Mouse (Mus musculus): ENCODE measurements around the gene Tesmin. TPM values are rescaled to one million over a fixed set of nuclear protein-coding genes. Genes with fewer than 3 reads are reported as not detected.

The Tesmin gene
- polyA plus RNA-seq, 1 experiment from 2014 or later, result 0.36 TPM

- no peak for ATAC-seq (ENCODE audit: low FRiP score, low TSS enrichment)
- Histone ChIP-seq H3K27ac (ENCODE audit: low read length) (no peak overlapping the region), H3K9me3 (ENCODE audit: low read length) (no peaks in the 10 kb centered on the region), H3K4me2 (replicated peaks; ENCODE audit: low read depth, low read length) (no peak overlapping the region), H3K4me3 (ENCODE audit: low read length) (no peak overlapping the region), H3K36me3 (ENCODE audit: insufficient read depth, low read length) (peaks cover 22% of the 10 kb centered on the region), H3K27me3 (ENCODE audit: insufficient read depth, low read length) (no peaks in the 10 kb centered on the region), H3K9ac (replicated peaks; ENCODE audit: low read length) (no peak overlapping the region), H3K4me1 (ENCODE audit: insufficient read depth, low read length) (no peaks in the 10 kb centered on the region)
- WGBS, result 69% methylated on average over 4 of the region's 4 CpGs
Measured at GRCm38 (mm10) chr19:3357620-3358019, 31.0 kb upstream of the Tesmin start.

GRCm38 (mm10) chr19:3359841-3360588 is 28.6 kb upstream of the Tesmin start:
- H3K4me2 ChIP-seq (replicated peaks; ENCODE audit: low read depth, low read length), result no peak overlapping the region
- no peak for ATAC-seq (ENCODE audit: low FRiP score, low TSS enrichment)
- H3K4me1 ChIP-seq (ENCODE audit: insufficient read depth, low read length), result no peaks in the 10 kb centered on the region
- 85% methylated on average over 13 of the region's 13 CpGs for WGBS
- H3K36me3 ChIP-seq (ENCODE audit: insufficient read depth, low read length), result peaks cover 33% of the 10 kb centered on the region
- H3K4me3 ChIP-seq (ENCODE audit: low read length), result no peak overlapping the region
- H3K9me3 ChIP-seq (ENCODE audit: low read length), result peaks cover 4% of the 10 kb centered on the region
- H3K27ac ChIP-seq (ENCODE audit: low read length), result no peak overlapping the region
- H3K9ac ChIP-seq (replicated peaks; ENCODE audit: low read length), result no peak overlapping the region
- no peaks in the 10 kb centered on the region for H3K27me3 ChIP-seq (ENCODE audit: insufficient read depth, low read length)

GRCm38 (mm10) chr19:3363510-3363909 is 25.1 kb upstream of the Tesmin start:
- ATAC-seq (ENCODE audit: low FRiP score, low TSS enrichment), result no peak
- 92% methylated on average over 4 of the region's 4 CpGs for WGBS

GRCm38 (mm10) chr19:3365089-3365488 is 23.6 kb upstream of the Tesmin start:
- Histone ChIP-seq H3K4me3 (ENCODE audit: low read length) (no peak overlapping the region), H3K9ac (replicated peaks; ENCODE audit: low read length) (no peak overlapping the region), H3K4me1 (ENCODE audit: insufficient read depth, low read length) (no peaks in the 10 kb centered on the region), H3K27me3 (ENCODE audit: insufficient read depth, low read length) (no peaks in the 10 kb centered on the region), H3K36me3 (ENCODE audit: insufficient read depth, low read length) (peaks cover 51% of the 10 kb centered on the region), H3K9me3 (ENCODE audit: low read length) (peaks cover 4% of the 10 kb centered on the region), H3K4me2 (replicated peaks; ENCODE audit: low read depth, low read length) (no peak overlapping the region), H3K27ac (ENCODE audit: low read length) (no peak overlapping the region)
- no peak for ATAC-seq (ENCODE audit: low FRiP score, low TSS enrichment)
- 93% methylated on average over 3 of the region's 3 CpGs for WGBS

More at GRCm38 (mm10) chr19:3363510-3363909, 25.1 kb upstream of the Tesmin start:
- Histone ChIP-seq H3K27ac (ENCODE audit: low read length) (no peak overlapping the region), H3K4me3 (ENCODE audit: low read length) (no peak overlapping the region), H3K9me3 (ENCODE audit: low read length) (peaks cover 4% of the 10 kb centered on the region), H3K36me3 (ENCODE audit: insufficient read depth, low read length) (peaks cover 50% of the 10 kb centered on the region), H3K9ac (replicated peaks; ENCODE audit: low read length) (no peak overlapping the region), H3K27me3 (ENCODE audit: insufficient read depth, low read length) (no peaks in the 10 kb centered on the region), H3K4me2 (replicated peaks; ENCODE audit: low read depth, low read length) (no peak overlapping the region), H3K4me1 (ENCODE audit: insufficient read depth, low read length) (no peaks in the 10 kb centered on the region)

- H3K4me1 ChIP-seq (ENCODE audit: insufficient read depth, low read length), result no peaks in the 10 kb centered on the region
- WGBS, result 92% methylated on average over 3 of the region's 3 CpGs
- peaks cover 4% of the 10 kb centered on the region for H3K9me3 ChIP-seq (ENCODE audit: low read length)
- H3K27ac ChIP-seq (ENCODE audit: low read length), result no peak overlapping the region
- no peak overlapping the region for H3K4me2 ChIP-seq (replicated peaks; ENCODE audit: low read depth, low read length)
- no peaks in the 10 kb centered on the region for H3K27me3 ChIP-seq (ENCODE audit: insufficient read depth, low read length)
- no peak for ATAC-seq (ENCODE audit: low FRiP score, low TSS enrichment)
- no peak overlapping the region for H3K9ac ChIP-seq (replicated peaks; ENCODE audit: low read length)
- H3K36me3 ChIP-seq (ENCODE audit: insufficient read depth, low read length), result peaks cover 55% of the 10 kb centered on the region
- no peak overlapping the region for H3K4me3 ChIP-seq (ENCODE audit: low read length)
Measured at GRCm38 (mm10) chr19:3368276-3368675, 20.4 kb upstream of the Tesmin start.

GRCm38 (mm10) chr19:3373380-3373779 is 15.3 kb upstream of the Tesmin start:
- Histone ChIP-seq H3K27me3 (ENCODE audit: insufficient read depth, low read length) (no peaks in the 10 kb centered on the region), H3K4me1 (ENCODE audit: insufficient read depth, low read length) (no peaks in the 10 kb centered on the region), H3K9ac (replicated peaks; ENCODE audit: low read length) (no peak overlapping the region), H3K36me3 (ENCODE audit: insufficient read depth, low read length) (peaks cover 39% of the 10 kb centered on the region), H3K4me3 (ENCODE audit: low read length) (no peak overlapping the region), H3K27ac (ENCODE audit: low read length) (no peak overlapping the region), H3K4me2 (replicated peaks; ENCODE audit: low read depth, low read length) (no peak overlapping the region), H3K9me3 (ENCODE audit: low read length) (no peaks in the 10 kb centered on the region)
- WGBS, result 62% methylated on average over 12 of the region's 12 CpGs
- ATAC-seq (ENCODE audit: low FRiP score, low TSS enrichment), result no peak

GRCm38 (mm10) chr19:3374028-3374427 is 14.6 kb upstream of the Tesmin start:
- 55% methylated on average over 2 of the region's 2 CpGs for WGBS
- no peak overlapping the region for H3K4me3 ChIP-seq (ENCODE audit: low read length)
- no peaks in the 10 kb centered on the region for H3K4me1 ChIP-seq (ENCODE audit: insufficient read depth, low read length)
- no peak for ATAC-seq (ENCODE audit: low FRiP score, low TSS enrichment)
- no peak overlapping the region for H3K27ac ChIP-seq (ENCODE audit: low read length)
- no peak overlapping the region for H3K9ac ChIP-seq (replicated peaks; ENCODE audit: low read length)
- H3K4me2 ChIP-seq (replicated peaks; ENCODE audit: low read depth, low read length), result no peak overlapping the region
- H3K9me3 ChIP-seq (ENCODE audit: low read length), result no peaks in the 10 kb centered on the region
- peaks cover 40% of the 10 kb centered on the region for H3K36me3 ChIP-seq (ENCODE audit: insufficient read depth, low read length)
- H3K27me3 ChIP-seq (ENCODE audit: insufficient read depth, low read length), result no peaks in the 10 kb centered on the region

- no peak for ATAC-seq (ENCODE audit: low FRiP score, low TSS enrichment)
- no peak overlapping the region for H3K27ac ChIP-seq (ENCODE audit: low read length)
- H3K36me3 ChIP-seq (ENCODE audit: insufficient read depth, low read length), result peaks cover 47% of the 10 kb centered on the region
- H3K9me3 ChIP-seq (ENCODE audit: low read length), result no peaks in the 10 kb centered on the region
- H3K4me2 ChIP-seq (replicated peaks; ENCODE audit: low read depth, low read length), result no peak overlapping the region
- H3K4me1 ChIP-seq (ENCODE audit: insufficient read depth, low read length), result no peaks in the 10 kb centered on the region
- H3K9ac ChIP-seq (replicated peaks; ENCODE audit: low read length), result no peak overlapping the region
- 59% methylated on average over 7 of the region's 7 CpGs for WGBS
- H3K27me3 ChIP-seq (ENCODE audit: insufficient read depth, low read length), result no peaks in the 10 kb centered on the region
- H3K4me3 ChIP-seq (ENCODE audit: low read length), result no peak overlapping the region
Measured at GRCm38 (mm10) chr19:3375945-3376495, 12.6 kb upstream of the Tesmin start.

- Histone ChIP-seq H3K4me3 (ENCODE audit: low read length) (no peak overlapping the region), H3K4me1 (ENCODE audit: insufficient read depth, low read length) (no peaks in the 10 kb centered on the region), H3K36me3 (ENCODE audit: insufficient read depth, low read length) (peaks cover 45% of the 10 kb centered on the region), H3K27me3 (ENCODE audit: insufficient read depth, low read length) (no peaks in the 10 kb centered on the region), H3K9me3 (ENCODE audit: low read length) (no peaks in the 10 kb centered on the region), H3K9ac (replicated peaks; ENCODE audit: low read length) (no peak overlapping the region), H3K27ac (ENCODE audit: low read length) (no peak overlapping the region), H3K4me2 (replicated peaks; ENCODE audit: low read depth, low read length) (no peak overlapping the region)
- no peak for ATAC-seq (ENCODE audit: low FRiP score, low TSS enrichment)
- WGBS, result 28% methylated on average over 4 of the region's 4 CpGs
Measured at GRCm38 (mm10) chr19:3376966-3377715, 11.5 kb upstream of the Tesmin start.

GRCm38 (mm10) chr19:3378614-3379013 is 10.0 kb upstream of the Tesmin start:
- no peaks in the 10 kb centered on the region for H3K9me3 ChIP-seq (ENCODE audit: low read length)
- H3K36me3 ChIP-seq (ENCODE audit: insufficient read depth, low read length), result peaks cover 42% of the 10 kb centered on the region
- H3K4me2 ChIP-seq (replicated peaks; ENCODE audit: low read depth, low read length), result no peak overlapping the region
- no peak for ATAC-seq (ENCODE audit: low FRiP score, low TSS enrichment)
- no peaks in the 10 kb centered on the region for H3K27me3 ChIP-seq (ENCODE audit: insufficient read depth, low read length)
- H3K4me3 ChIP-seq (ENCODE audit: low read length), result no peak overlapping the region
- H3K4me1 ChIP-seq (ENCODE audit: insufficient read depth, low read length), result no peaks in the 10 kb centered on the region
- H3K27ac ChIP-seq (ENCODE audit: low read length), result no peak overlapping the region
- no peak overlapping the region for H3K9ac ChIP-seq (replicated peaks; ENCODE audit: low read length)
- whole genome bisulfite sequencing, result 89% methylated on average over 3 of the region's 3 CpGs

Measured in kidney, embryonic 16.5 days (tissue).